ENCODE assay signal across 8 mouse cellular contexts in the genomic region with DNA sequence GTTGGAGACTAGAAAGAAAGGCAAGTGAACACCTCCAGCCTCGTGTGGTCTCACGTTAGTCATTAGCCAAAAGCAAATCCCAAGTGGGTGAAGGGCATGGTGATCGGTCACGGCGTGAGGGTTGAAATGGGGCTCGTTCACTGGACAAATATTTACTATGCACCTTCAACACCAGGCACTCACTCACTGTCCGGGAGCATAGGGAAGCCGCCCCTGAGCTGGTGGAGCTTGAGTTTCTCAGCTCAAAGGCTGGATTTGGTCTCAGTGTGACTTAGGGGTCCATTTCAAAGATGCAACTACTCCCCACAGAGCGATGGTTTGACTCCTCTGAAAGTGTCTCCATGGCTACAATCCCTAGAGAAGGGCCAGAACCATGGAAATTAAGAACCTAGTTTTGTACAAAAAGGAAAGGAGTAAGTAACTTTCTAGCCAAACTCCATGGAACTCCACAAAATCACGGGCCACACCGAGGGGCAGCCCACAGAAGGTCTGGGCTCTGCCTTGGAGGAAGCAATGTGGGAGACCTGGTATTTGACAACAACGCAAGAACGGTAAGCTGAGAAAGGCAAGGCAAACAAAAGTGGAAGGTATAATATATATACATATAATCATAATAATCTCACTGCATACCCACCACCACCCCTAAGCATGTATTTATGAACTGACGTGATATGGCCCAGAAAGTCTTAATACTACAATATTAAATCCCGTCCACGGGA.
A peak's percentile ranks its signal among the peaks of the same experiment; 100 is the strongest.
DNase-seq lines count a peak whose midpoint lies in the region; ATAC-seq and TF ChIP-seq lines count a peak whose summit lies in the region.

No protein-coding gene starts in this region.

- no peak for TF ChIP-seq POLR2A in kidney, adult 2 months (IDR thresholded peaks at IDR 0.05; ENCODE audit: low read depth, low read length)

- no peak overlapping the region for H3K9ac ChIP-seq in heart, embryonic 11.5 days (ENCODE audit: low read depth, low read length)
- no peak overlapping the region for H3K9ac ChIP-seq in embryonic facial prominence, embryonic 15.5 days
- no peak overlapping the region for H3K9ac ChIP-seq in liver, postnatal 0 days (replicated peaks)

- ATAC-seq in heart, embryonic 11.5 days (replicated peaks; ENCODE audit: insufficient number of reproducible peaks, low FRiP score, low TSS enrichment), result no peak
- peak; percentile 41; the same call in 1 of the 2 replicates for ATAC-seq in embryonic facial prominence, embryonic 15.5 days (ENCODE audit: insufficient number of reproducible peaks, low FRiP score, low TSS enrichment, low read depth)
- ATAC-seq in liver, postnatal 0 days, result peak; percentile 70

- no peak for TF ChIP-seq EP300 in liver, postnatal 0 days (IDR thresholded peaks at IDR 0.05; ENCODE audit: low read depth)

- DNase-seq in heart, adult 8-10 months (ENCODE audit: low spot score), result no peak
- DNase-seq in kidney, adult 2 months, result peak; percentile 71
- DNase-seq in liver, postnatal 0 days, result peak; percentile 21
- peak; percentile 32 for DNase-seq in thymus, postnatal 0 days (ENCODE audit: low spot score)
- DNase-seq in spleen, postnatal 4 days (ENCODE audit: low spot score in 2 of 2), result no peak
- DNase-seq in adrenal gland, postnatal 25 days, result no peak

- peak overlapping the region; percentile 65 for H3K4me2 ChIP-seq in heart, embryonic 11.5 days
- H3K4me2 ChIP-seq in embryonic facial prominence, embryonic 15.5 days (replicated peaks), result peak overlapping the region; percentile 54
- H3K4me2 ChIP-seq in liver, postnatal 0 days (ENCODE audit: low read depth, low read length), result peak overlapping the region; percentile 76

- H3K27me3 ChIP-seq in heart, embryonic 11.5 days (ENCODE audit: control insufficient read depth, insufficient read depth, low read length), result no peaks in the 10 kb centered on the region
- no peaks in the 10 kb centered on the region for H3K27me3 ChIP-seq in embryonic facial prominence, embryonic 15.5 days
- H3K27me3 ChIP-seq in kidney, adult 2 months (replicated peaks; ENCODE audit: control insufficient read depth, insufficient read depth, low read length), result no peaks in the 10 kb centered on the region
- peaks cover 9% of the 10 kb centered on the region; the same call in 1 of the 2 replicates for H3K27me3 ChIP-seq in liver, postnatal 0 days (ENCODE audit: insufficient read depth, low read length)

- 20% methylated on average over 16 of the region's 16 CpGs for WGBS in heart, embryonic 11.5 days (ENCODE audit: insufficient replicate concordance)
- 18% methylated on average over 16 of the region's 16 CpGs for WGBS in embryonic facial prominence, embryonic 15.5 days
- WGBS in kidney, adult 2 months, result 17% methylated on average over 16 of the region's 16 CpGs
- WGBS in liver, postnatal 0 days (ENCODE audit: insufficient replicate concordance), result 21% methylated on average over 16 of the region's 16 CpGs

- H3K9me3 ChIP-seq in heart, embryonic 11.5 days (replicated peaks; ENCODE audit: control insufficient read depth, low read length), result no peaks in the 10 kb centered on the region
- no peaks in the 10 kb centered on the region for H3K9me3 ChIP-seq in embryonic facial prominence, embryonic 15.5 days (replicated peaks)
- H3K9me3 ChIP-seq in liver, postnatal 0 days (ENCODE audit: low read length), result no peaks in the 10 kb centered on the region

- TF ChIP-seq CTCF in kidney, adult 2 months (conservative IDR thresholded peaks at IDR 0.05; ENCODE audit: insufficient read depth, insufficient read length, low read depth, low read length), result no peak
- no peak for TF ChIP-seq CTCF in liver, postnatal 0 days (IDR thresholded peaks at IDR 0.05; ENCODE audit: low read depth)

- no peak overlapping the region for H3K27ac ChIP-seq in heart, embryonic 11.5 days (ENCODE audit: low read depth, low read length)
- H3K27ac ChIP-seq in embryonic facial prominence, embryonic 15.5 days (replicated peaks), result peak overlapping the region; percentile 76
- H3K27ac ChIP-seq in kidney, adult 2 months (ENCODE audit: insufficient read depth, low read depth, low read length), result peak overlapping the region; percentile 49
- no peak overlapping the region for H3K27ac ChIP-seq in liver, postnatal 0 days (ENCODE audit: low read depth)

- peak overlapping the region; percentile 37; the same call in 1 of the 2 replicates for H3K4me3 ChIP-seq in heart, embryonic 11.5 days (ENCODE audit: low read depth, low read length)
- peak overlapping the region; percentile 36 for H3K4me3 ChIP-seq in embryonic facial prominence, embryonic 15.5 days (replicated peaks)
- H3K4me3 ChIP-seq in kidney, adult 2 months (ENCODE audit: insufficient read depth, low read depth, low read length), result no peak overlapping the region
- H3K4me3 ChIP-seq in liver, postnatal 0 days (ENCODE audit: low read depth, low read length), result 0 out of 2 replicates have a peak overlapping the region, but pooled peaks have one; percentile 45

- no peaks in the 10 kb centered on the region for H3K4me1 ChIP-seq in heart, embryonic 11.5 days (ENCODE audit: control insufficient read depth, insufficient read depth, low read length)
- peaks cover 31% of the 10 kb centered on the region for H3K4me1 ChIP-seq in embryonic facial prominence, embryonic 15.5 days
- H3K4me1 ChIP-seq in kidney, adult 2 months (ENCODE audit: control insufficient read depth, insufficient read depth, low read length), result peaks cover 4% of the 10 kb centered on the region; the same call in 1 of the 2 replicates
- peaks cover 6% of the 10 kb centered on the region; the same call in 1 of the 2 replicates for H3K4me1 ChIP-seq in liver, postnatal 0 days (ENCODE audit: insufficient read depth)

- no peaks in the 10 kb centered on the region for H3K36me3 ChIP-seq in heart, embryonic 11.5 days (ENCODE audit: control insufficient read depth, insufficient read depth, low read length)
- no peaks in the 10 kb centered on the region for H3K36me3 ChIP-seq in embryonic facial prominence, embryonic 15.5 days
- H3K36me3 ChIP-seq in kidney, adult 2 months (ENCODE audit: control insufficient read depth, insufficient read depth, low read length), result no peaks in the 10 kb centered on the region
- H3K36me3 ChIP-seq in liver, postnatal 0 days (replicated peaks; ENCODE audit: insufficient read depth, low read length), result no peaks in the 10 kb centered on the region

Comparison
In these comparisons a context has a peak if more than half of its experiments do, and no peak if none do; other contexts are left out.
1. H3K27ac ChIP-seq: peak in embryonic facial prominence, embryonic 15.5 days (single experiment) and kidney, adult 2 months (single experiment); none in heart, embryonic 11.5 days (single experiment) and liver, postnatal 0 days (single experiment).
2. DNase-seq: peak in kidney, adult 2 months (single experiment), liver, postnatal 0 days (single experiment) and thymus, postnatal 0 days (single experiment); none in heart, adult 8-10 months (single experiment), spleen, postnatal 4 days (0 of 2) and adrenal gland, postnatal 25 days (single experiment).
3. Peak in every context shown above with its lines, with median percentiles within 50 percentile points of each other: H3K4me2 ChIP-seq.